Mouse (Mus musculus) testis, adult 2 months (tissue): Measurements from ENCODE around the gene Dock9. TPM values are rescaled to one million over a fixed set of nuclear protein-coding genes. Genes with fewer than 3 reads are reported as not detected.
"Not testable (repeated sequence)": the region's sequence is repeated elsewhere in the genome, so short reads cannot be mapped to it uniquely, and the experiment has no call there.

ENCODE experiments used
- H3K27ac ChIP-seq: fragments of 200-500 bp; 2 replicates; pipeline ENCODE4 v1.5.1; 2012; ENCODE audit warnings: low read depth, low read length; ENCODE audit not compliant: control insufficient read depth, insufficient read depth
- H3K27me3 ChIP-seq: fragments of 200-500 bp; 2 replicates; pipeline ENCODE4 v1.6.1; 2012; ENCODE audit warnings: mild to moderate bottlenecking, low read length, moderate library complexity; ENCODE audit not compliant: control insufficient read depth, insufficient read depth
- H3K36me3 ChIP-seq: fragments of 200-500 bp; 2 replicates; pipeline ENCODE4 v1.6.1; 2012; ENCODE audit warnings: mild to moderate bottlenecking, low read length; ENCODE audit not compliant: control insufficient read depth, insufficient read depth
- H3K4me1 ChIP-seq: fragments of 200-500 bp; 2 replicates; pipeline ENCODE4 v1.6.1; 2012; ENCODE audit warnings: low read length; ENCODE audit not compliant: control insufficient read depth, insufficient read depth
- H3K4me3 ChIP-seq: fragments of 200-500 bp; 2 replicates; pipeline ENCODE4 v1.5.1; 2012; ENCODE audit warnings: low read depth, mild to moderate bottlenecking, low read length, moderate library complexity, mixed read lengths; ENCODE audit not compliant: control insufficient read depth
- CTCF ChIP-seq: fragments of 200-500 bp; IDR thresholded peaks from 2 replicates; pipeline ENCODE4 v1.5.1; 2012; ENCODE audit warnings: low read depth, mild to moderate bottlenecking, inconsistent platforms, low read length, moderate library complexity; ENCODE audit not compliant: control insufficient read depth, insufficient read depth, insufficient replicate concordance
- POLR2A ChIP-seq: fragments of 200-500 bp; IDR thresholded peaks from 2 replicates; pipeline ENCODE4 v1.6.1; 2012; ENCODE audit warnings: low read depth, mild to moderate bottlenecking, inconsistent platforms, low read length, moderate library complexity; ENCODE audit not compliant: control insufficient read depth
- polyA plus RNA-seq: library from polyadenylated mRNA; depleted of rRNA; stranded (reverse); fragments of >200 nt; gene quantifications from 2 replicates; pipeline ENCODE4 v1.2.3, GENCODE M21; 2012

Dock9 gene
- polyA plus RNA-seq, 1 experiment: 4.6 TPM

DNA sequence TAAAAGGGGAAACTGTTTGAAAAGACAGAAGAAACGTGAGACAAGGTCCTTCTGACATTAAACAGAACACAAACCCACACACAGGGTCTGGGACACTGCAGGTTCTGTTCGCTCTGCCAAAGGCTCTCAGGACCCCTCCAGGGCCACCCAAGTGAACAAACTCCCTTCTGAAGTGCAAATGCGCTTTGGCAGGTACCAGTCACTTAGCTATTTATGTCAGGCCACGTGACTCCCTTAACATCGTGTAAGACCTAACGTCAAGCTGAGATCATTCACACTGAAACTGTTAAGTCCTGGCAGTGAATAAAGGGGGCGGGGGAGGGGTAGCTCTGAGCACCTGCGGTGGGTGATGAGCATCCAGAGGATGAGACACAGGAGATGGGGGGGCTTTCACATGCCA is 74.9 kb downstream of the Dock9 start:
- no peak overlapping the region for H3K27ac ChIP-seq
- H3K27me3 ChIP-seq: no peaks in the 10 kb centered on the region
- H3K4me3 ChIP-seq: no peak overlapping the region
- TF ChIP-seq POLR2A: no peak
- no peak for TF ChIP-seq CTCF
- no peaks in the 10 kb centered on the region for H3K36me3 ChIP-seq
- H3K4me1 ChIP-seq: no peaks in the 10 kb centered on the region

- H3K4me1 ChIP-seq: no peaks in the 10 kb centered on the region
- no peaks in the 10 kb centered on the region for H3K27me3 ChIP-seq
- no peak overlapping the region for H3K27ac ChIP-seq
- no peaks in the 10 kb centered on the region for H3K36me3 ChIP-seq
- no peak for TF ChIP-seq CTCF
- TF ChIP-seq POLR2A: no peak
- no peak overlapping the region for H3K4me3 ChIP-seq
These were observed 76.2 kb downstream of the Dock9 start for GRCm38 (mm10) chr14:121721431-121721830.

DNA sequence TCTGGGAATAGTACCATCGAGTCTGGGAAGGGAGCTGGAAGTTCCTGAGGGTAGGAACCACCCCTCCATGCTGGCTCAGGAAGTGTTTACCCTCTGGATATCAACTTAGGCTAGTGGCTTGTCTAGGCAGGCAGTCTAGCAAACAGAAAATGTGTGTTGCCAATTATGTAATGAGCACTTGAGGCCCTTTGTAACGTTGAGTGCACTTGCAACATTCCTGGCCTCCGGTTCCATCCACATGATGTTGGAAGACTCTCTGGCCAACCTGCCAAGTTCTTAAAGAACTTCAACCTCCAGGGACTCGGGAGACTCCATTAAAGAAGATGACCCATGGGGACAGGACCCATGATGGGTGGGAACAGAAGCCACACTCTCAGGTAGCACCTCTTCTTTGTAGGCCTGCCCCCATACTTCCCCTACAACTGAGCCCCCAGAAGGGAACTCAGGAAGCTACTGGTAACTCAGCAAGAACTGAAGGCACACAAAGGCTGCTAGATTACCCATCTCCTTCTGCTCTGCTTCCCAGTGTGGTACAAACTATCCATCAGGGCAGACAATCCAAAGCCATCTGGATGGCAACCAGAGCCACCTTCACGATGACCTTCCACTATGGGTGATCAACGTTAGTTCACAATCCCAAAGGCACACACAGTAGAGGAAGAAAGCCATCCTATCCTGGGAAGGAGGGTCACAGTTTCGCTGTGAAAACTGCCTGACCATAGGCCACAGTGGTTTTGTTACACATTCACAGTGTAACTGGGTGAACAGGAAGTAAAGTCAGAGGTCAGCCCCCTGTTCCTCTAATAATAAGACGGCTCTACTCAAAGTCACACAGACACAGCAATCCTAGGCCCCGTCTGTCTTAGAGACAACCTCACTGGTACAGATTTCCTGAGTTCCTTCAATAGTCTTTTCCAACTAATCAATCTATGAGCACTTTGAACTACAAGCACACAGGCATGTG is 77.7 kb downstream of the Dock9 start:
- no peaks in the 10 kb centered on the region for H3K36me3 ChIP-seq
- no peak overlapping the region for H3K27ac ChIP-seq
- TF ChIP-seq CTCF (no peak), POLR2A (no peak)
- no peaks in the 10 kb centered on the region for H3K27me3 ChIP-seq
- no peaks in the 10 kb centered on the region for H3K4me1 ChIP-seq
- H3K4me3 ChIP-seq: no peak overlapping the region

DNA sequence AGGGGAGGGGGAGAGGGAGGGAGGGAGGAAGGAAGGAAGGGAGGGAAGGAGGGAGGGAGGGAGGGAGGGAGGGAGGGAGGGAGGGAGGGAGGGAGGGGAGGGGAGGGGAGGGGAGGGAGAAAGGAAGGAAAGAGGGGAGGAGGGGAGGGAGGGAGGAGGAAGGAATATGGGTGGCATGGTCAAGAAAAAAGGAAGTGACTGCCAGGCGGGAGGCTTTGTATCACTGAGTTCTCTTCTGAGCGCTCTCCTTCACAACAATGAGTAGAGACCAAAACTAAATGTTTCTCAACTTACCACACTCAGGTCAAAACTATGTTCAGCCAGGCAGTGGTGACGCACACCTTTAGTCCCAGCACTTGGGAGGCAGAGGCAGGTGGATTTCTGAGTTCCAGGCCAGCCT is 82.8 kb downstream of the Dock9 start:
- not testable (repeated sequence) for H3K4me1 ChIP-seq, H3K36me3 ChIP-seq, H3K4me3 ChIP-seq, H3K27ac ChIP-seq, H3K27me3 ChIP-seq

DNA sequence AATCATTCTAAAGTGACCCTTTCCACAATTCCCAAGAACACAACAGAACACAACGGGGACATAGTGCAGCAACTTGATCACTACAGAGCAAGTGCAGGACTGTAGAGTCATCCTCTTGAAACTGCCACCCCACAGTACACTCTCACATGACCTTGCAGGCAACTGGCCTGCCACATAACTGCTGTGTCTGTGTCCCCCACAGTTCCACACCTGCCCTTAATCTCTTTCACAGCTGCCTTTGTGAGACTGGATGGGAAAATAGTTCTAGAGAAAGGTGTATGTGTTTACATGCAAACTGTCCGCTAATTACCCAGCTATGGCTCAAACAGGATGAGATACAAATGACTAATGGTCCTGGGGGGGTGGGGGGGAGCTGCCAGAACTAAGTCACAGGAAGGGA is 83.4 kb downstream of the Dock9 start:
- H3K36me3 ChIP-seq: no peaks in the 10 kb centered on the region
- H3K4me1 ChIP-seq: peaks cover 3% of the 10 kb centered on the region; the same call in 1 of the 2 replicates
- no peak overlapping the region for H3K4me3 ChIP-seq
- no peak for TF ChIP-seq POLR2A
- TF ChIP-seq CTCF: no peak
- no peaks in the 10 kb centered on the region for H3K27me3 ChIP-seq
- H3K27ac ChIP-seq: no peak overlapping the region

DNA sequence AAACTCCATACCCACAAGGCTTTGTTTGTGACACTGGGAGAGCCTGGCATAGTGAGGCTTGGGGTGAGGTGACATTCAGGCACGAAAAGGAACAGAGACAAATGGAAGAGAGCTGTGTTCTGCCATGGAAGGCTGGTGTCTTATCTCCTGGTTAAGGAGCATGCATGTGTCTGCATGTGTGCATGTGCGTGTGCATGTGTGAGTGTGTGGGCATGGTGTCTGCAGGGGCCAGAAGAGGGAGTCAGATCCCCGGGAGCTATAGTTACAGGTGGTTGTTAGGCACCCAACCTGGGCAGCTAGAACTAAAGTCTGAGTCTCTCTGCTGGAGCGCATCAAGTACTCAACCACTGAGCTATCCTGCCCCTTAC is 83.8 kb downstream of the Dock9 start:
- Histone ChIP-seq H3K4me1 (peaks cover 3% of the 10 kb centered on the region; the same call in 1 of the 2 replicates), H3K36me3 (no peaks in the 10 kb centered on the region), H3K27ac (no peak overlapping the region), H3K27me3 (no peaks in the 10 kb centered on the region), H3K4me3 (no peak overlapping the region)
- TF ChIP-seq POLR2A (no peak), CTCF (no peak)

- H3K27me3 ChIP-seq: no peaks in the 10 kb centered on the region
- H3K36me3 ChIP-seq: no peaks in the 10 kb centered on the region
- no peak for TF ChIP-seq POLR2A
- no peak for TF ChIP-seq CTCF
- H3K4me3 ChIP-seq: no peak overlapping the region
- H3K4me1 ChIP-seq: peaks cover 3% of the 10 kb centered on the region; the same call in 1 of the 2 replicates
- no peak overlapping the region for H3K27ac ChIP-seq
These were observed 84.3 kb downstream of the Dock9 start for GRCm38 (mm10) chr14:121713166-121713829.
